Mouse (Mus musculus): ENCODE data around the gene Zbtb1.

DNA sequence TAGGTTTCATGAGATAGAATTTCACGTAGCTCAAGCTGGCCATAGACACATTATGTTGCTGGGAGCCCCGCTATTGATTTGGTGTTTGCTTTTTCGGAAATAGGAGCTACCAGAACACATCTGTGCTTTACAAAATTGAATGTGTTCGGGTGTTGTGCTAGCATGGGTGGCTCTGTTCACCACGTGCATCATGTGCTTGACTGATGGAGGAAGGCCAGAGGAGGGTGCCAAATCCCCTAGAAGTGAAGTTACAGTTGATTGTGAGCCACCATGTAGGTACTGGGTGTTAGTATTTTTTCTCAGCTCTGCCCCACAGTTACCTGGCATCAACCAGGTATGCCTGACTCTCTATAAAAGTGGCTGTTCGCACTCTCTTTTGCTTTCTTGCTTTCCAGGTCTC lies 74.8 kb downstream of the Zbtb1 start:
- TF ChIP-seq CTCF (IDR thresholded peaks at IDR 0.05; ENCODE audit: control insufficient read depth, insufficient read depth, insufficient replicate concordance, low read depth, low read length) (no peak), POLR2A (IDR thresholded peaks at IDR 0.05; ENCODE audit: control insufficient read depth, low read depth, low read length) (no peak)
